Mouse (Mus musculus) natural killer cell, adult 2 months (primary cell): ENCODE data around the gene Dhrs11.
A peak's percentile ranks its signal among the peaks of the same experiment; 100 is the strongest.

Experiments used
- DNase-seq, 2 experiments: peaks; one replicate each; pipeline ENCODE4 v3.0.0; 2022; ENCODE audit warnings: low spot score in 2 of 2

The Dhrs11 gene

DNA sequence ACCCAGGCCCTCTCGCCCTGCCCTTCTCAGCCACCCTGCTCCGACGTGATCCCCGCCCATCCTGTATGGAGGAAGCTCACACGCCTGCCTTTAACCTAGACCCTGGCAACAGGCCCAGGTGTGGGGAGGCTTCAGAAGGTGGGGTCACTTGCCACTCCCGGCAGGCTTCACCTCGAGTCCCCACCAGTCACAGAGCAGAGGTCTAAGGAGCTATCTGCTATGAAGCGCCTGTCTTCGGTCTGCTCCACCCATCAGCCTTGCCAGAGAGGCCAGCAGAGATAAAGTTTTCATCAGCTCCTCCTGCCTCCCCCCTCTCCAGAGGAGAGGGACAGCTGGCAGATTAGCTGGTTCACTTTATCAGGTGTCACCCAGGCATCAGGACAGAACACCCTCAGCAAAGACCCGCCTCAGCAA, 5.3 kb downstream of the Dhrs11 start:
- DNase-seq: no peak

DNA sequence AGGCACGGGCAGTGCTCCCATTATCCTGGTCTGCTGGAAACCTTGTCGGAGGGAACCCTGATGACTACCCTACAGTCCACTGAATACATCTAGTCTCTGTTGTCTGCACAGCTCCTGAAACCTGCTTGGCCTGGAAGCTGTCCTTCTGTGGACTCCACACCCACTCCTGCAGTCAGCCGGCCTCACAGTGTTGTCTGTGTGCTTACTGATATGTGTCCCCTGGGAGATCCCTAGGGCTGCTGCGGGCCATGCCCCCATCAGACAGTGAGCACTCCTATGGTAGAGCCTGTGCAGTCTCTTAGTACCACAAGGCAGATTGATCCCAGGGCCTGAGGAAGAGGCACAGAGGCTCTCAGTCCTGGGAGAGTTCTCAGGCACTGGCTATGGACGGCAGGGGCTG, 6.3 kb downstream of the Dhrs11 start:
- DNase-seq: no peak

DNA sequence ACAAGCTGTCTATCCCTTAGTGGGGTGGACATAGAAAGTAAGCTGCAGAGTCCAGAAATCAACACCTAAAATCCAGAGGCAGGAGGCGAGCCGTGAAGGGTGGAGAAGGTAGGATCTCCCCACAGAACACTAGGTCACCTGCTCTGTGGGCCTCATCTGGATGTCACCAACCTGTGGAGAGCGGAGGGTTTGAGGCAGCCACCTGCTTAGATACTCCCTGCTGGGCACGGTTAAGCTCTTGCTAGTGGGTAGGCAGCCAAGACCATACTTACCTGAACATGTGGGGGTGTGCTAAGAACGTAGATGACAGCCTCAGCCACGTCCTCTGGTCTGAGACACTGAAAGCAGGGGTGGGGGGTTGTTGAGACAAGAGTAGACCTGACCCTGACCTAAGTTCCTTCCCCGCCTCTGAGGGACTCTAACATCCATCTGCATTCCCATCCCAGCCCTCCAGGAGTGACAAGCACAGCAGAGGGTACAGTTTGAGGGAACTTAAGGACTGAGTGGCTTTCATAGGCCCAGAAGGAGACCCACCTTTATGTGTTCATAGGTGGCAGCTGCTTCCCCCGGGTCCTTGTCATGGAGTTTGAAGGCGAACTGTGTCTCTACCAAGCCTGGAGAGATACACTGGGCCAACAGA, 7.5 kb downstream of the Dhrs11 start:
- DNase-seq: no peak

- peak; percentile 96 to 97 for DNase-seq
Observed at GRCm38 (mm10) chr11:84818961-84819692, 9.7 kb downstream of the Dhrs11 start, which contains the start of gene Mrm1. TSS of gene Mrm1 (minus strand) at chr11:84819515.

- DNase-seq: peak; percentile 76 to 81
Observed at GRCm38 (mm10) chr11:84818085-84818960, 10.5 kb downstream of the Dhrs11 start.

DNA sequence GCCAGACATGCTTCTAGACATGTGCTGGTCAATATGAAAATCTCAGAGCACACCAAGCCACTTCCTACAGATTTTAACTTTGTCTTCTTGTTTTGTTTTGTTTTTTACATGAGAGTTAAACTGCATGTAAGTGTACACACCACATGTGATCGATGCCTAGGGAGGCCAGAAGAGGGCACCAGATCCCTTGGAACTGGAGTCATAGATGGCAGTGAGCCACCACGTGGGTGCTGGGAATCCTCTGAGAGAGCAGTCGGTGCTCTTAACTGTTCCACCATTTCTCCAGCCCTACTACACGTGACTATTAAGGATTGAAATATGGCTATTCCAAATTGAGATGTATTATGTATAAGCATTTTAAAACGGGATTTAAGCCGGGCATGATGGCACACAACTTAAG, 11.4 kb downstream of the Dhrs11 start:
- no peak for DNase-seq

DNA sequence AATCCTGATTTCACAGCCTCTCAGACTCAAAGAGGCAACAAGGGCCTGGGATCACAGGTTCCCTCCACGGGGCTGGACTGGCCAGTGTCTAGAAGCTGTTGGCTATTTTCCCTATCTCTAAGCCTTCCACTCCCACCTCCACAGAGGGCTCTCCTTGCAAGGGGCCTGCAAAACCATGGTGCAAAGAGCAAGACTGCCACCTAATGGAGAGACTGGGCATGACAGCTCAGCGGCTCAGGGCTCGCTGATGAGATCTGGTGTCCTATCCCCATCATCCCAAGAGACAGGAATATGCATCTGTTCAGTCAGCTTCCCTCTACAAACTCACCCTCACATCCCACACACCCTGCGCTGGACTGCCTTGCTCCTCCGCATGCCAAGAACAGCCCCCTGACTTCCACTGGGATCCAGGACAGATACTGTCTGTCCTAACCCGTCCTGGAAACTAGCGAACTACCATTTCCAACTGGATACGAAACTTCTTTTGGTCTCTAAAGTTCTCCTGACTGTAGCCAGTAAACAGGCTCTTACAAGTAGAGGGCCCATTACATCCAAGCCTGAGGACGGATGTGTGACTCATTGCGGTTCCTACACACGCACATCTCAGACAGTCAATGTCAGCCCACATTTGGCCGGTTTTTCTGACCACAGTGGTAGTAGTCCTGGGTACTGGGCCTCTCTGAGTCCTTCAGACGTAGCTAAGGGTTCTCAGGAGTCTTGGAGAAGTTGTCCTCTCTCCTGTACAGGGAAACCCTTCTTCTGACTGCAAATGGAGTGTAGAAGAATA, 14.9 kb downstream of the Dhrs11 start:
- peak; percentile 59 to 69 for DNase-seq

DNA sequence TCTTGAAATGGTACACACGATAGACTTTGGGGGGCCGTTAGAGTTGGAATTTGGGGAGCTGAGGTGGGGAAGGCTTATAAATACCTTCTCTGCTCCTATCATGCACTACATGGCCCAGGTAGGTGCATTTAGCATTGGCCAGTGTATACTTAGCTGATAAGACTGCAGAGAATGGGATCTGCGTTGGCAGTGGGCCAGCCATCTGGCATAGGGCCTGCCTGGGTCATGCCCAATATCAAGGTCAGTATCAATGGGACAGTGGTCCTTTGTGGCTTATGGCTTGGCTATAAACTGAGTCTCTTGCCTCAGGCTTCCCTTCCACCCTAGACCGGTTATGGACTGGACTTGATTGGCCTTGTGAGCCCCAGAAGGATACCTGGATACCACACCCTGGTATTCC, 24.4 kb downstream of the Dhrs11 start:
- DNase-seq: no peak

DNA sequence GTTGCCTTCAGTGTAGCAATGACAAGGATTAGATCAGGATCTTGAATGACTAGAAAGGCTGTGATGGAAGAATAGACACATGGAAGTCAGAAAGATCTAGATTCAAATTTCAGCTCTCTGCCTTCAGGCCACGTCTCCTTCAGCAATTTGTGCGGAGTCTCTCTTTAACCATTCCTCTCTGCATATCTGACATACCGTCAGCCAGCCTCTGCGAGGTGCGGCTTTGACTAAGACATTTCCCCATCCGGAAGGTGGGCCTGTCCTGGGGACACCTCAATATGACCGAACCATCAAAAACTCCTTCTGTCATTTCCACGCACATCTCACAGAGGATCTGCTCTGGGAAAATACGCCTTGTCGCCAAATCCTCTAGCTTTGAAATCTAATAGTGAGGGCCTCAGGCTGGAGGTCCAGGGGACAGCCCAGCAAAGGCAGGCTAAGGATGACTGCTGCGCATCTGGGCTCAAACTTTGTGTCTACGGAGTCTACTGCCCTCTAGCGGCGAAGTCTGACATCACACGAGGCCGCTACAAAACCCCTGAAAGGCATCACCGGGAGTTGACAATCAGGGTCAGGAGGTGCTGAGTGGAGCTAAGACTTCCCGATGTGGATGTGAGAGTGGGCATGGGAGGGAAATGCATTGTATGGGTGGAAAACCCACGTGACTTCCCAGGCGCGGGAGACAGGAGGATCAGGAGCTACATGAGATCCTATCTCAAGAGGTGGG, 31.0 kb downstream of the Dhrs11 start:
- DNase-seq: peak; percentile 55 to 66

DNA sequence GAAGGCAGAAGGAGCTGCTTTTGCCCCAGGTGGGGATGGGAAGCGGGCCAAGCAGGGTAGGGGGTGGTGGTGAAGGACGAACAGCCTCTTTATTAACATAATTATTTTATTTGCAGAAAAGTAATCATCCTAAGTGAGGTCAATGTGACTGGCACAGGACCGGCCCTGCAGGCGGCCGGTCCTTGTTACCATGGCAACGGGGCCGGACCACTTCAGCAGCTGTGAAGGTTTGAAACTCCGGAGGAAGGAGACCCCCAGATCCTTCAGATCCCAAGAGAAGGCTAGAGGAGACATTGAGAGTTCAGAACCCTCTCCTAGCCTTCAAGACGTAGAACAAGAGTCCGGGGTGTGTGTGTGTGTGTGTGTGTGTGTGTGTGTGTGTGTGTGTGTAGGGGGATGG, 31.8 kb downstream of the Dhrs11 start:
- no peak for DNase-seq

DNA sequence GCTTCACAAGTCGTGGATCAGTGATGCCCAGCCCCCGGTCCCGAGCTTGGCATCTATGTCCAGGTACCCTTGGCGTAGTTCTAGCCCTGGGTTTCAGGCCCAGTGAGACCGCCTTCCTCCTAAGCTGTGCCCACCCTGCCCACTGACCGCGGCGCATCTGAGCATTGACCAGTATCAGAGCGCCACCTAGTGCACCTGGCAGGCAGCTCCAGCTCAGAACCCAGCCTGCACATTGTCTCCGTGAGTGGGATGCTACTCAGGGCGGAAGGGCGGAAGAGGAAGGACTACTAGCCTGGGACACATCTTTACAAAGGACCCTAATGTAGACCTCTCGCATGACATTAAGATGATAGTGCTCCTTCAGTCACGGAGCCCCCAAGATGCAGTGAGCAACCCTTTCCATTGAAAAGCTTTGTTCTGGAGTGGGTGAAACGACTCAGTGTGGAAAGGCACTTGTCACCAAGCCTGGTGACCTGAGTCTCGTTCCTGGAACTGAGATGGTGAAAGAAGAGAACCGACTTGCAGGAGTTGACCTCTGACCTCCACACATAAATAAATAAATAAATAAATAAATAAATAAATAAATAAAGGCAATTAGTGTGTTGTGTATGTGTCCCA, 34.2 kb downstream of the Dhrs11 start:
- DNase-seq: peak; percentile 27 to 36

DNA sequence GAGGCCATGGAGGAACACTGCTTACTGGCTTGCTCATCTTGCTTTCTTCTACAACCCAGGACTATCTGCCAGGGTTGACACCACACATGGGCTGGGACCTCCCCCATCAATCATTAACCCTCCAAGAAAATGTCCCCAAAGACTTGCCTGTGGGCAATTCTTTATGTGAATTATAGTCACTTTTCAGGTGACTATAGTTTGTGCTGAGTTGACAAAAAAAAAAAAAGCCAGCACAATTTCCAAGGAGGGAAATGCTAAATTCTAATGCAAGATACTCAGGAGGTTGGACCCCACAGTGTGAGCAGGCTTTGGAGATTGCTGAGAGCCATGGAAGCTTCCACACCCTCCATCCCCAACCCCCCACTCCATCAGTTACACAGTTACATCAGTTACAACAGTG, 35.2 kb downstream of the Dhrs11 start:
- no peak for DNase-seq

DNA sequence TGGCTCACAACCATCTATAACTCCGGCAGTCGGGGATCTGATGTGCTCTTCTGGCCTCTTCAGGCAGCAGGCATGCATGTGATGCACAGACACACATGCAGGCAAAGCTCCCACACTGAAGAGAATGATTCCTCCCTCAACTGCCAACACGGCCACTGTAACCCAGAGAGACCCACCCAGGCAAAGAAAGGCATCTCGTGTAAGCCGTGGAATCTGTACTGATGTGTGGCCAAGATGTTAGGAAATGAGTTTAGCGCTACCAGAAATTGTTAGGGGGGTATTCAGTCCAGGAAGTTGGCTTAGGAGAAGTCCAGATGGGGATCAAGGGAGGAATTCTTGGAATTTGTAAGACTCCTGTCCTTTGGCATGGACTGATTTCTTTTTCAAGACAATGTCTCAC, 38.4 kb downstream of the Dhrs11 start:
- DNase-seq: no peak

GRCm38 (mm10) chr11:84780143-84780870, 48.5 kb downstream of the Dhrs11 start:
- no peak for DNase-seq

- DNase-seq: no peak
Observed at GRCm38 (mm10) chr11:84775560-84775959, 53.2 kb downstream of the Dhrs11 start.

DNA sequence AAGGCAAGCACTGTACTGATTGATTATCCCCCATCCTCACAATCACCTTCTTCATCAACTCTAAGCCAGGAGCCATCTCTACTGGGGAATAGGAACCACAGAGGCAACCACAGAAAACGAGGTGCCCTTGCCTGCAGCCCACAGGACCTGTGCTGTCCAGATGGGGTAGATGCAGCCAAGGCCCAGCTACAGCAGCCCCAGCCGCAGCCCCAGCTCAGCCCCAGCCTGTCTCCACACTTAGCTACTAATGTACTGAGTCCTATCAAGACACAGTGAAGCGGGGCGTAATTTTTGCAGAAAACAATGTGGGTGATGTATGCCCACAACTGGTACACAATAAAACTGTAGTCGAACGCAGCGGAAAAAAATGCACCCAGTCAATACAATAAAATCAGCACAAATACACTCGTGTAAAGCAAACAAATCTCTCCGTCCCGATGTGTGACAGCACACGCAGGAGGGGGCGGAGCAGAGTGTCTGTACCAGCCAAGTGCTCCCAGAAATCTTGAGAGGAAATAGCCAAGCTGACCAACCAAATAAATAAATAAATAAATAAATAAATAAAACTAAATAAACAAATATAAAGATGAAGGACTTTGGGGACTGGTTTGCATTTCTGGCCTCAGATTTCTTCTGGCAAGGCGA, 53.8 kb downstream of the Dhrs11 start:
- no peak for DNase-seq
